Mouse (Mus musculus) liver, postnatal 0 days (tissue): ENCODE results near the gene Sphk2.

ENCODE experiments used
- CTCF ChIP-seq: sonication (generic); IDR thresholded peaks from 2 replicates; pipeline ENCODE4 v1.5.1; 2016; ENCODE audit warnings: antibody characterized with exemption, low read depth
- EP300 ChIP-seq: IDR thresholded peaks from 2 replicates; pipeline ENCODE4 v1.6.1; 2016; ENCODE audit warnings: antibody characterized with exemption, low read depth, mild to moderate bottlenecking

DNA sequence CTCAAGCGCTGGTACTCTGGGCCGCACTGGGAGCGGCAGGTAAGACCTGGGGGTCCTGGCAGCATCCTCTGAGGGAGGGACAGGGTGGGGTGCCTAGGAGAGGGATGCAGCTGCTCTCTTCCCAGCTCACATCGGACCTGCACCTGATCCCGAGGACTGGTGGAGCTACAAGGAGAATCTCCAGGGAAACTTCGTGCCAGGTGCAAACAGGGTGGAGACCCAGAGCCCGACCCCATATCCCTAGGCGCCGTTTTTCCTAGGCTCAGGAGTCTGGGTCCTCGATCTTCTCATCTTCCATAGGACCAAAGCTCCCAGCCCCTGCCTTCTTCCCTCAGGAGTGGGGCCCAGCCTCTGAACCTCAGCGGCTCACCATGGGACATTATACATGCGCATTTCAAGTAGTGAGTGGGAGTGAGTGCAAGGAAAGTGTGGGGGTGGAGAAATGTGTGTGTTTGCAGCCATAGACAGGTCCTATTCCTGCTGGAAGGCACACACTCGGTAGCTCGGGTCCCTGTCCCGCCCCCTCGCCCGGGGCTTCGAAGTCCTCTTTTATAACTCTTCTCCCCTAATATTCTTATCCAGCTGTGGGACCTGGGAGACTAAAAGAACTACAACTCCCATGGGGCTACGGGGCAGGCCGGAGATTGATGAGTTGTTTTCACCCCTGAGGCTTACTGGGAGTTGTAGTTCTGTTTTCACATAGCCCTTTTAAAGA lies 17.3 kb downstream of the Sphk2 start:
- TF ChIP-seq CTCF = no peak
- no peak for TF ChIP-seq EP300
